Mouse (Mus musculus) megakaryocyte, adult 5-6 weeks (primary cell): ENCODE data around the gene Phkb. TPM values are rescaled to one million over a fixed set of nuclear protein-coding genes. Genes with fewer than 3 reads are reported as not detected.

Source experiments
- ATAC-seq: 2 replicates; pipeline ENCODE4 v1.8.0; 2016; ENCODE audit warnings: mild to moderate bottlenecking, inconsistent platforms; ENCODE audit not compliant: poor library complexity, severe bottlenecking
- total RNA-seq, 2 experiments: library from RNA; stranded (forward) in 1 of 2; stranded (reverse) in 1 of 2; fragments of 153-499, 151-499 nt in 1 of 2; fragments of 221-1000, 200-1000 nt in 1 of 2; gene quantifications; 2 replicates each; pipeline versions ENCODE4 v1.2.3 to v1.2.4; 2015 to 2017

The Phkb gene
- total RNA-seq, 2 experiments from 2014 or later, result 13.5 to 26.1 TPM

GRCm38 (mm10) chr8:86079433-86079832, 238.7 kb downstream of the Phkb start:
- no peak for ATAC-seq

- ATAC-seq, result no peak
These were observed 242.6 kb downstream of the Phkb start for GRCm38 (mm10) chr8:86083346-86083745.

GRCm38 (mm10) chr8:86086791-86087190, 246.0 kb downstream of the Phkb start:
- no peak for ATAC-seq

GRCm38 (mm10) chr8:86087468-86087867, 246.7 kb downstream of the Phkb start:
- no peak for ATAC-seq

- ATAC-seq, result no peak
These were observed 249.9 kb downstream of the Phkb start for GRCm38 (mm10) chr8:86090666-86091065.

Other genes starting within 250 kb of the Phkb start
- 4.0 TPM in 2 replicates for gene Neto2, start 140.0 kb upstream of the Phkb start, total RNA-seq (2015)
- 2.2 and 4.7 TPM in 2 replicates for gene Neto2, start 140.0 kb upstream of the Phkb start, total RNA-seq (2017)
- gene Itfg1, start within 50 bp of the Phkb start, total RNA-seq (2015), result 43.0 and 50.6 TPM in 2 replicates
- gene Itfg1, start within 50 bp of the Phkb start, total RNA-seq (2017), result 32.5 and 36.2 TPM in 2 replicates